Mouse (Mus musculus) WW6 (cell line): ENCODE data around the gene Notch3.
"Not testable (repeated sequence)": the region's sequence is repeated elsewhere in the genome, so short reads cannot be mapped to it uniquely, and the experiment has no call there.

ENCODE experiments used
- DNase-seq: peaks from one replicate; pipeline ENCODE4 v3.0.0-alpha.2; 2013; ENCODE audit warnings: low read depth, low spot score

The Notch3 gene

GRCm38 (mm10) chr17:32118484-32118883 lies 48.2 kb downstream of the Notch3 start:
- no peak for DNase-seq

GRCm38 (mm10) chr17:32117872-32118421 lies 48.7 kb downstream of the Notch3 start:
- not testable (repeated sequence) for DNase-seq

GRCm38 (mm10) chr17:32117287-32117871 lies 49.3 kb downstream of the Notch3 start:
- no peak for DNase-seq

GRCm38 (mm10) chr17:32116586-32117286 lies 49.9 kb downstream of the Notch3 start:
- no peak for DNase-seq

- DNase-seq: not testable (repeated sequence)
Observed at GRCm38 (mm10) chr17:32114486-32114885, 52.2 kb downstream of the Notch3 start.

- DNase-seq: peak; percentile 48
Observed at GRCm38 (mm10) chr17:32113523-32114421, 52.9 kb downstream of the Notch3 start.

GRCm38 (mm10) chr17:32113255-32113522 lies 53.5 kb downstream of the Notch3 start:
- DNase-seq: no peak

GRCm38 (mm10) chr17:32112434-32113254 lies 54.0 kb downstream of the Notch3 start:
- DNase-seq: no peak

GRCm38 (mm10) chr17:32110980-32111780 lies 55.5 kb downstream of the Notch3 start:
- DNase-seq: no peak

GRCm38 (mm10) chr17:32110424-32110823 lies 56.2 kb downstream of the Notch3 start:
- no peak for DNase-seq

GRCm38 (mm10) chr17:32109201-32109940 lies 57.3 kb downstream of the Notch3 start:
- no peak for DNase-seq

- DNase-seq: not testable (repeated sequence)
Observed at GRCm38 (mm10) chr17:32108320-32109011, 58.2 kb downstream of the Notch3 start.

- DNase-seq: no peak
Observed at GRCm38 (mm10) chr17:32107877-32108276, 58.8 kb downstream of the Notch3 start.

GRCm38 (mm10) chr17:32106358-32106757 lies 60.3 kb downstream of the Notch3 start:
- DNase-seq: no peak

GRCm38 (mm10) chr17:32103054-32103453 lies 63.6 kb downstream of the Notch3 start:
- DNase-seq: no peak

GRCm38 (mm10) chr17:32099943-32100586 lies 66.6 kb downstream of the Notch3 start:
- peak; percentile 46 for DNase-seq

GRCm38 (mm10) chr17:32099574-32099942 lies 67.1 kb downstream of the Notch3 start:
- no peak for DNase-seq

- DNase-seq: not testable (repeated sequence)
Observed at GRCm38 (mm10) chr17:32098905-32099304, 67.7 kb downstream of the Notch3 start.

- DNase-seq: no peak
Observed at GRCm38 (mm10) chr17:32097676-32098075, 69.0 kb downstream of the Notch3 start.
